Mouse (Mus musculus) testis, adult 2 months (tissue): ENCODE data around the gene Clstn2.

Source experiments
- CTCF ChIP-seq: fragments of 200-500 bp; IDR thresholded peaks from 2 replicates; pipeline ENCODE4 v1.5.1; 2012; ENCODE audit warnings: low read depth, mild to moderate bottlenecking, inconsistent platforms, low read length, moderate library complexity; ENCODE audit not compliant: control insufficient read depth, insufficient read depth, insufficient replicate concordance
- POLR2A ChIP-seq: fragments of 200-500 bp; IDR thresholded peaks from 2 replicates; pipeline ENCODE4 v1.6.1; 2012; ENCODE audit warnings: low read depth, mild to moderate bottlenecking, inconsistent platforms, low read length, moderate library complexity; ENCODE audit not compliant: control insufficient read depth

DNA sequence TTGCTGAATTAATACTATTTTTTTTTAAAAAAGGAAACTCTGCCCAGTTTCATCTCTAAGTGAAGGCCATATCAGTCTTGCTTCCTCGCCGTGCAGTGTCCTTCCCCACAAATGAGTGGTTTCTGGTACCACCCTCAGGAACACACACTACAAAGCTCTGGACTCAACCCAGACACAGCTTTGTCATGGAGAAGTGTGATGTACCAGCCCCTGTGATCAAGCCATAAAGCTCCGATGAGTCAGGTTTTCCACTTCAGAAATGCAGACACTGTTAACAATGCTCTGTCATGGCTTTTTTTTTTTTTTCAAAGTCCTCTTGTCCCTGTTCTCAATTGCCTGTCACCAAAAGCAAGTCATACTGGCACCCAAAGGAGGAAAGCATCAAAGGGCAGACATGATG is 507.4 kb downstream of the Clstn2 start:
- TF ChIP-seq CTCF (no peak), POLR2A (no peak)
